Mouse (Mus musculus): Measurements from ENCODE around the gene Slc30a3. TPM values are rescaled to one million over a fixed set of nuclear protein-coding genes. Genes with fewer than 3 reads are reported as not detected.

Gene Slc30a3
- 15.7 and 16.2 TPM in 2 replicates for polyA plus RNA-seq (2016; fragmentation: Nextera tagmentation; extraction: Ambion mirVana)

- no peaks in the 10 kb centered on the region for H3K36me3 ChIP-seq
- no peak within 1 kb of the TSS for H3K4me2 ChIP-seq (replicated peaks)
- H3K9ac ChIP-seq: no peak within 1 kb of the TSS
- 90% methylated on average over 18 of the region's 18 CpGs for WGBS
- no peaks in the 10 kb centered on the region for H3K4me1 ChIP-seq
- peaks cover 6% of the 10 kb centered on the region; the same call in 1 of the 2 replicates for H3K27me3 ChIP-seq
- ATAC-seq (ENCODE audit: low FRiP score): no peak
- no peak within 1 kb of the TSS for H3K27ac ChIP-seq
- no peak within 1 kb of the TSS for H3K4me3 ChIP-seq
- H3K9me3 ChIP-seq (replicated peaks): no peaks in the 10 kb centered on the region
Observed at GRCm38 (mm10) chr5:31108000-31108490, at the start of gene Slc30a3. Slc30a3 (minus strand) TSS chr5:31108237.

GRCm38 (mm10) chr5:31154152-31154553 is 46.1 kb upstream of the Slc30a3 start, which contains the start of gene Mpv17:
Mpv17 (minus strand) TSS chr5:31154251.
- Histone ChIP-seq H3K9ac (peak within 1 kb of the TSS; percentile 76), H3K4me3 (peak within 1 kb of the TSS; percentile 69), H3K36me3 (peaks cover 43% of the 10 kb centered on the region), H3K4me2 (replicated peaks) (peak within 1 kb of the TSS; percentile 78), H3K4me1 (peaks cover 11% of the 10 kb centered on the region), H3K27ac (peak within 1 kb of the TSS; percentile 72), H3K27me3 (no peaks in the 10 kb centered on the region), H3K9me3 (replicated peaks) (no peaks in the 10 kb centered on the region)
- peak; percentile 95 for ATAC-seq (ENCODE audit: low FRiP score)
- WGBS: under 1% methylated on average over 19 of the region's 19 CpGs

- 34% methylated on average over 6 of the region's 6 CpGs for WGBS
- peak; percentile 23; the same call in 1 of the 2 replicates for ATAC-seq (ENCODE audit: low FRiP score)
- Histone ChIP-seq H3K27ac (no peak overlapping the region), H3K36me3 (peaks cover 38% of the 10 kb centered on the region), H3K4me3 (peak overlapping the region; percentile 69), H3K9me3 (replicated peaks) (no peaks in the 10 kb centered on the region), H3K4me1 (peaks cover 11% of the 10 kb centered on the region), H3K27me3 (no peaks in the 10 kb centered on the region), H3K4me2 (replicated peaks) (peak overlapping the region; percentile 78), H3K9ac (peak overlapping the region; percentile 76)
Observed at GRCm38 (mm10) chr5:31153516-31154151, 45.6 kb upstream of the Slc30a3 start.

- H3K9me3 ChIP-seq (replicated peaks): no peaks in the 10 kb centered on the region
- H3K4me1 ChIP-seq: peaks cover 11% of the 10 kb centered on the region
- 89% methylated on average over 3 of the region's 3 CpGs for WGBS
- H3K9ac ChIP-seq: no peak overlapping the region
- H3K27ac ChIP-seq: no peak overlapping the region
- H3K36me3 ChIP-seq: peaks cover 19% of the 10 kb centered on the region
- no peak overlapping the region for H3K4me2 ChIP-seq (replicated peaks)
- no peaks in the 10 kb centered on the region for H3K27me3 ChIP-seq
- no peak for ATAC-seq (ENCODE audit: low FRiP score)
- no peak overlapping the region for H3K4me3 ChIP-seq
Observed at GRCm38 (mm10) chr5:31151746-31152145, 43.7 kb upstream of the Slc30a3 start.

- H3K4me3 ChIP-seq: no peak overlapping the region
- no peaks in the 10 kb centered on the region for H3K9me3 ChIP-seq (replicated peaks)
- no peak for ATAC-seq (ENCODE audit: low FRiP score)
- H3K4me1 ChIP-seq: peaks cover 11% of the 10 kb centered on the region
- H3K4me2 ChIP-seq (replicated peaks): no peak overlapping the region
- no peaks in the 10 kb centered on the region for H3K27me3 ChIP-seq
- H3K27ac ChIP-seq: no peak overlapping the region
- peaks cover 25% of the 10 kb centered on the region for H3K36me3 ChIP-seq
- WGBS: 97% methylated on average over 4 of the region's 4 CpGs
- no peak overlapping the region for H3K9ac ChIP-seq
Observed at GRCm38 (mm10) chr5:31149781-31150180, 41.7 kb upstream of the Slc30a3 start.

- Histone ChIP-seq H3K27me3 (peaks cover 62% of the 10 kb centered on the region), H3K9ac (no peak overlapping the region), H3K4me2 (replicated peaks) (peak overlapping the region; percentile 49; the same call in 1 of the 2 replicates), H3K27ac (no peak overlapping the region), H3K9me3 (replicated peaks) (no peaks in the 10 kb centered on the region), H3K4me3 (0 out of 2 replicates have a peak overlapping the region, but pooled peaks have one; percentile 25), H3K4me1 (peaks cover 25% of the 10 kb centered on the region), H3K36me3 (peaks cover 13% of the 10 kb centered on the region)
- 15% methylated on average over 9 of the region's 9 CpGs for WGBS
- no peak for ATAC-seq (ENCODE audit: low FRiP score)
Observed at GRCm38 (mm10) chr5:31138968-31139425, 31.0 kb upstream of the Slc30a3 start.

GRCm38 (mm10) chr5:31138241-31138967 is 30.4 kb upstream of the Slc30a3 start, which contains the start of gene Ucn:
Ucn (minus strand) TSS chr5:31138829.
- Histone ChIP-seq H3K36me3 (peaks cover 11% of the 10 kb centered on the region; the same call in 1 of the 2 replicates), H3K9ac (no peak within 1 kb of the TSS), H3K4me1 (peaks cover 25% of the 10 kb centered on the region), H3K4me2 (replicated peaks) (peak within 1 kb of the TSS; percentile 49), H3K27me3 (peaks cover 66% of the 10 kb centered on the region), H3K9me3 (replicated peaks) (no peaks in the 10 kb centered on the region), H3K4me3 (peak within 1 kb of the TSS; percentile 25), H3K27ac (no peak within 1 kb of the TSS)
- no peak; the same call in 1 of the 2 replicates for ATAC-seq (ENCODE audit: low FRiP score)
- 2% methylated on average over 52 of the region's 52 CpGs for WGBS

GRCm38 (mm10) chr5:31137658-31138057 is 29.6 kb upstream of the Slc30a3 start:
- H3K27me3 ChIP-seq: peaks cover 66% of the 10 kb centered on the region
- peaks cover 25% of the 10 kb centered on the region for H3K4me1 ChIP-seq
- ATAC-seq (ENCODE audit: low FRiP score): no peak
- H3K9ac ChIP-seq: no peak overlapping the region
- under 1% methylated on average over 13 of the region's 13 CpGs for WGBS
- no peak overlapping the region for H3K27ac ChIP-seq
- H3K4me2 ChIP-seq (replicated peaks): peak overlapping the region; percentile 49
- peak overlapping the region; percentile 25 for H3K4me3 ChIP-seq
- H3K36me3 ChIP-seq: peaks cover 11% of the 10 kb centered on the region; the same call in 1 of the 2 replicates
- H3K9me3 ChIP-seq (replicated peaks): no peaks in the 10 kb centered on the region

- no peak overlapping the region for H3K27ac ChIP-seq
- peaks cover 9% of the 10 kb centered on the region; the same call in 1 of the 2 replicates for H3K36me3 ChIP-seq
- no peak overlapping the region for H3K9ac ChIP-seq
- peaks cover 25% of the 10 kb centered on the region for H3K4me1 ChIP-seq
- 1% methylated on average over 33 of the region's 33 CpGs for WGBS
- no peaks in the 10 kb centered on the region for H3K9me3 ChIP-seq (replicated peaks)
- H3K4me2 ChIP-seq (replicated peaks): peak overlapping the region; percentile 49
- peak overlapping the region; percentile 25 for H3K4me3 ChIP-seq
- ATAC-seq (ENCODE audit: low FRiP score): no peak
- H3K27me3 ChIP-seq: peaks cover 66% of the 10 kb centered on the region
Observed at GRCm38 (mm10) chr5:31136730-31137424, 28.8 kb upstream of the Slc30a3 start.

GRCm38 (mm10) chr5:31126050-31126449 is 18.0 kb upstream of the Slc30a3 start:
- no peaks in the 10 kb centered on the region for H3K9me3 ChIP-seq (replicated peaks)
- H3K27me3 ChIP-seq: no peaks in the 10 kb centered on the region; the same call in 1 of the 2 replicates
- H3K4me2 ChIP-seq (replicated peaks): no peak overlapping the region
- no peak overlapping the region for H3K4me3 ChIP-seq
- H3K36me3 ChIP-seq: no peaks in the 10 kb centered on the region
- no peak overlapping the region for H3K27ac ChIP-seq
- H3K4me1 ChIP-seq: no peaks in the 10 kb centered on the region
- ATAC-seq (ENCODE audit: low FRiP score): no peak
- WGBS: 40% methylated on average over 5 of the region's 5 CpGs
- H3K9ac ChIP-seq: no peak overlapping the region

GRCm38 (mm10) chr5:31123481-31123880 is 15.4 kb upstream of the Slc30a3 start:
- H3K4me1 ChIP-seq: no peaks in the 10 kb centered on the region
- H3K4me2 ChIP-seq (replicated peaks): no peak overlapping the region
- H3K36me3 ChIP-seq: no peaks in the 10 kb centered on the region
- 36% methylated on average over 2 of the region's 2 CpGs for WGBS
- ATAC-seq (ENCODE audit: low FRiP score): no peak
- H3K9ac ChIP-seq: no peak overlapping the region
- H3K4me3 ChIP-seq: no peak overlapping the region
- no peak overlapping the region for H3K27ac ChIP-seq
- no peaks in the 10 kb centered on the region for H3K9me3 ChIP-seq (replicated peaks)
- H3K27me3 ChIP-seq: no peaks in the 10 kb centered on the region

GRCm38 (mm10) chr5:31121111-31121510 is 13.1 kb upstream of the Slc30a3 start:
- H3K36me3 ChIP-seq: no peaks in the 10 kb centered on the region
- no peak for ATAC-seq (ENCODE audit: low FRiP score)
- 91% methylated on average over 8 of the region's 8 CpGs for WGBS
- H3K4me3 ChIP-seq: no peak overlapping the region
- peaks cover 8% of the 10 kb centered on the region; the same call in 1 of the 2 replicates for H3K27me3 ChIP-seq
- H3K27ac ChIP-seq: no peak overlapping the region
- H3K4me2 ChIP-seq (replicated peaks): no peak overlapping the region
- H3K9ac ChIP-seq: no peak overlapping the region
- H3K4me1 ChIP-seq: no peaks in the 10 kb centered on the region
- H3K9me3 ChIP-seq (replicated peaks): no peaks in the 10 kb centered on the region

Data from hindbrain, embryonic 12.5 days (tissue).